Mouse (Mus musculus): ENCODE measurements at regions not wholly inside any gene's neighbourhood (a gene's known extent, or its start where the extent isn't known, plus 50 kb on each side); places are given as distances from the start of the nearest gene placed in this dataset.

- no peaks in the 10 kb centered on the region for H3K36me3 ChIP-seq
- H3K27me3 ChIP-seq (replicated peaks), result no peaks in the 10 kb centered on the region
- 52% methylated on average over 6 of the region's 6 CpGs for WGBS
- ATAC-seq (ENCODE audit: low FRiP score, low read depth), result 0 out of 2 replicates have a peak, but pooled peaks have one; percentile 56
- H3K4me3 ChIP-seq, result no peak overlapping the region
- H3K27ac ChIP-seq, result no peak overlapping the region
- H3K4me1 ChIP-seq, result peaks cover 9% of the 10 kb centered on the region; the same call in 1 of the 2 replicates
- H3K9me3 ChIP-seq, result no peaks in the 10 kb centered on the region
- H3K9ac ChIP-seq, result no peak overlapping the region
- H3K4me2 ChIP-seq (replicated peaks), result no peak overlapping the region
These were observed 178.1 kb downstream of the Dact1 start for GRCm38 (mm10) chr12:71487591-71488435.

- H3K27ac ChIP-seq, result no peak overlapping the region
- no peaks in the 10 kb centered on the region for H3K9me3 ChIP-seq
- no peak overlapping the region for H3K9ac ChIP-seq
- no peak for ATAC-seq (ENCODE audit: low FRiP score, low read depth)
- H3K36me3 ChIP-seq, result no peaks in the 10 kb centered on the region
- no peaks in the 10 kb centered on the region; the same call in 1 of the 2 replicates for H3K27me3 ChIP-seq (replicated peaks)
- H3K4me3 ChIP-seq, result no peak overlapping the region
- no peak overlapping the region for H3K4me2 ChIP-seq (replicated peaks)
- peaks cover 9% of the 10 kb centered on the region; the same call in 1 of the 2 replicates for H3K4me1 ChIP-seq
- 90% methylated on average over 7 of the region's 7 CpGs for WGBS
These were observed 179.6 kb downstream of the Dact1 start for GRCm38 (mm10) chr12:71489295-71489694.

- Histone ChIP-seq H3K9ac (no peak overlapping the region), H3K4me2 (replicated peaks) (peak overlapping the region; percentile 34), H3K27me3 (replicated peaks) (no peaks in the 10 kb centered on the region; the same call in 1 of the 2 replicates), H3K9me3 (no peaks in the 10 kb centered on the region), H3K27ac (peak overlapping the region; percentile 62; the same call in 1 of the 2 replicates), H3K4me1 (peaks cover 14% of the 10 kb centered on the region; the same call in 1 of the 2 replicates), H3K4me3 (no peak overlapping the region), H3K36me3 (no peaks in the 10 kb centered on the region)
- 39% methylated on average over 10 of the region's 10 CpGs for WGBS
- ATAC-seq (ENCODE audit: low FRiP score, low read depth), result peak; percentile 58; the same call in 1 of the 2 replicates
These were observed 185.2 kb downstream of the Dact1 start for GRCm38 (mm10) chr12:71494803-71495293.

DNA sequence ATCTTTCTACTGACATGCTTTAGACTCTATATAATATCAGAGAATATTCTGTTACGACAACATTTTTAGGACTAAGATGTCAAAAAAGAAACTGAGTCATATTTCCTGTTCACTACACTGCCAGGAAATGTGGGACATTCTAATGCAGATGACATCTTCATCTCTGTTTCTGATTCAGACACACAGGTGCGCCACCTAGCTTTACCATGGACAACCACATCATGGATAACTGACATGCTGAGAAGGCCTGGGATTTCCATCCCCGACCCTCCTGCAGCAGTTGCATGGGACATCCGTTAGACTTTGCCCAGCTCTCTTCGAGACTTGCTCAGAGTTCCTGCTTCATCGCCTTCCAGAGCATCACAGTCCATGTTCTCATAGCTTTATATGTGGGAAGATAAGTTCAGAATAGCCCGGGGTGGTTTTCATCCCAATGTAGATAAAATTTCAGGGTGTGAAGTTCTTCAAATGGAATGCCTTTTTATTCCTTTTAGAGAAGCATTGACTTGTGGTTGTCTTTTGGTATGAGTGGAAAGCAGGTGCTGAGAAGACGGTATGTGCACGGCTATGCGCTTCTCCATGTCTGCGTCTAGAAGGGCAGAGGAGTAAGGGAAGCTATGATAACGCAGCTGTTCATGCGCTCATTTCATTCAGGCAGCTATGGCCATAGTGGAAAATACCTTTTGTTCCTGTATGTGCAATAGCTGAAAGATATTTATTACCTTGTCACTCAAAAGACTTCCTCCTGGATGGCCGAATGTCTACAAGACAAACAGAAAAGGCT, 188.8 kb downstream of the Dact1 start:
- no peaks in the 10 kb centered on the region; the same call in 1 of the 2 replicates for H3K27me3 ChIP-seq (replicated peaks)
- H3K4me3 ChIP-seq, result no peak overlapping the region
- no peaks in the 10 kb centered on the region for H3K36me3 ChIP-seq
- no peak overlapping the region for H3K4me2 ChIP-seq (replicated peaks)
- H3K9me3 ChIP-seq, result no peaks in the 10 kb centered on the region
- no peak overlapping the region for H3K27ac ChIP-seq
- no peak overlapping the region for H3K9ac ChIP-seq
- no peak for ATAC-seq (ENCODE audit: low FRiP score, low read depth)
- 72% methylated on average over 14 of the region's 14 CpGs for WGBS
- H3K4me1 ChIP-seq, result peaks cover 18% of the 10 kb centered on the region; the same call in 1 of the 2 replicates

DNA sequence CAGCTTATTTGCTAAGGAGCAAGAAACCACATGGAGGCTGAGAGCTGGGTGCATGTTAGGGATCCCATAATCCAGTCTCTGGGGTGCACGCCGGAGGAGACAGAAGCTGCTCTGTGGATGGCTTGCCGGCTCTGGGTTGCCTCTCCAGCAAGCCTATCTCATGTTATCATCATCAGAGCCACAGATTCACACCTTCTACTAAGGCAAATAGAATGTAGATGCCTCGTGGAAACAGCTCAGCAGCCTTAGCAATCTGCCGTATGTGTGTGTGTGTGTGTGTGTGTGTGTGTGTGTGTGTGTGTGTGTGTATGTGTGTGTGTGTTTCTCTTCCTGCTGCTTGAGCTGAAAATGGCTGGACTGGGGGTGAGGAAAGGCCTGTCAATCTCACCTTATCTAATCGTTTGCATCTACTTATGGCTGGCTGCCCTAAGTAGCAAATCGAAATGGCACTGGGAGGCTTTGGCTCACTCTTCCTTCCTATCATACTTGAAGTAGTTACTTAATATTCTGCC, 191.7 kb downstream of the Dact1 start:
- H3K4me2 ChIP-seq (replicated peaks), result no peak overlapping the region

GRCm38 (mm10) chr12:71503265-71503664, 193.6 kb downstream of the Dact1 start:
- Histone ChIP-seq H3K4me1 (peaks cover 9% of the 10 kb centered on the region; the same call in 1 of the 2 replicates), H3K27ac (no peak overlapping the region), H3K4me3 (no peak overlapping the region), H3K27me3 (replicated peaks) (no peaks in the 10 kb centered on the region), H3K9ac (no peak overlapping the region), H3K9me3 (no peaks in the 10 kb centered on the region), H3K4me2 (replicated peaks) (no peak overlapping the region), H3K36me3 (no peaks in the 10 kb centered on the region)
- ATAC-seq (ENCODE audit: low FRiP score, low read depth), result no peak
- WGBS, result 32% methylated on average over 11 of the region's 11 CpGs

More for the DNA sequence above, 191.7 kb downstream of the Dact1 start:
- Histone ChIP-seq H3K9ac (no peak overlapping the region), H3K4me3 (no peak overlapping the region), H3K27ac (no peak overlapping the region), H3K36me3 (no peaks in the 10 kb centered on the region), H3K4me1 (peaks cover 9% of the 10 kb centered on the region; the same call in 1 of the 2 replicates), H3K27me3 (replicated peaks) (no peaks in the 10 kb centered on the region), H3K9me3 (no peaks in the 10 kb centered on the region)
- 81% methylated on average over 7 of the region's 7 CpGs for WGBS
- ATAC-seq (ENCODE audit: low FRiP score, low read depth), result no peak

GRCm38 (mm10) chr12:71506206-71506605, 196.5 kb downstream of the Dact1 start:
- Histone ChIP-seq H3K4me1 (peaks cover 9% of the 10 kb centered on the region; the same call in 1 of the 2 replicates), H3K4me2 (replicated peaks) (no peak overlapping the region), H3K27ac (no peak overlapping the region), H3K9me3 (no peaks in the 10 kb centered on the region), H3K27me3 (replicated peaks) (no peaks in the 10 kb centered on the region), H3K36me3 (no peaks in the 10 kb centered on the region), H3K9ac (no peak overlapping the region), H3K4me3 (no peak overlapping the region)
- WGBS, result 69% methylated on average over 4 of the region's 4 CpGs
- ATAC-seq (ENCODE audit: low FRiP score, low read depth), result no peak

- ATAC-seq (ENCODE audit: low FRiP score, low read depth), result no peak
These were observed 197.0 kb downstream of the Dact1 start for GRCm38 (mm10) chr12:71506716-71507115.

GRCm38 (mm10) chr12:71512915-71513612, 203.4 kb downstream of the Dact1 start:
- Histone ChIP-seq H3K27me3 (replicated peaks) (no peaks in the 10 kb centered on the region), H3K4me1 (no peaks in the 10 kb centered on the region), H3K4me2 (replicated peaks) (no peak overlapping the region), H3K9me3 (no peaks in the 10 kb centered on the region), H3K36me3 (no peaks in the 10 kb centered on the region), H3K27ac (no peak overlapping the region), H3K9ac (no peak overlapping the region), H3K4me3 (no peak overlapping the region)
- ATAC-seq (ENCODE audit: low FRiP score, low read depth), result no peak
- WGBS, result 63% methylated on average over 7 of the region's 7 CpGs

More at GRCm38 (mm10) chr12:71506716-71507115, 197.0 kb downstream of the Dact1 start:
- Histone ChIP-seq H3K27me3 (replicated peaks) (no peaks in the 10 kb centered on the region), H3K4me1 (peaks cover 9% of the 10 kb centered on the region; the same call in 1 of the 2 replicates), H3K4me3 (no peak overlapping the region), H3K36me3 (no peaks in the 10 kb centered on the region), H3K27ac (no peak overlapping the region), H3K4me2 (replicated peaks) (no peak overlapping the region), H3K9me3 (no peaks in the 10 kb centered on the region), H3K9ac (no peak overlapping the region)
- WGBS, result 86% methylated on average over 1 of the region's 1 CpGs

GRCm38 (mm10) chr12:71519520-71519919, 209.8 kb downstream of the Dact1 start:
- Histone ChIP-seq H3K4me1 (no peaks in the 10 kb centered on the region), H3K27me3 (replicated peaks) (no peaks in the 10 kb centered on the region), H3K9me3 (no peaks in the 10 kb centered on the region), H3K27ac (no peak overlapping the region), H3K9ac (no peak overlapping the region), H3K4me2 (replicated peaks) (no peak overlapping the region), H3K4me3 (no peak overlapping the region), H3K36me3 (no peaks in the 10 kb centered on the region)
- WGBS, result 68% methylated on average over 1 of the region's 1 CpGs
- ATAC-seq (ENCODE audit: low FRiP score, low read depth), result no peak

GRCm38 (mm10) chr12:71521936-71522335, 212.3 kb downstream of the Dact1 start:
- H3K36me3 ChIP-seq, result no peaks in the 10 kb centered on the region
- no peaks in the 10 kb centered on the region for H3K9me3 ChIP-seq
- no peak overlapping the region for H3K4me2 ChIP-seq (replicated peaks)
- no peak for ATAC-seq (ENCODE audit: low FRiP score, low read depth)
- no peak overlapping the region for H3K4me3 ChIP-seq
- no peaks in the 10 kb centered on the region for H3K27me3 ChIP-seq (replicated peaks)
- H3K4me1 ChIP-seq, result peaks cover 8% of the 10 kb centered on the region
- WGBS, result 92% methylated on average over 3 of the region's 3 CpGs
- no peak overlapping the region for H3K9ac ChIP-seq
- no peak overlapping the region for H3K27ac ChIP-seq
